Mouse (Mus musculus) testis, adult 2 months (tissue): Measurements from ENCODE around the gene Higd2a.

Experiments
- CTCF ChIP-seq: fragments of 200-500 bp; IDR thresholded peaks from 2 replicates; pipeline ENCODE4 v1.5.1; 2012; ENCODE audit warnings: low read depth, mild to moderate bottlenecking, inconsistent platforms, low read length, moderate library complexity; ENCODE audit not compliant: control insufficient read depth, insufficient read depth, insufficient replicate concordance
- POLR2A ChIP-seq: fragments of 200-500 bp; IDR thresholded peaks from 2 replicates; pipeline ENCODE4 v1.6.1; 2012; ENCODE audit warnings: low read depth, mild to moderate bottlenecking, inconsistent platforms, low read length, moderate library complexity; ENCODE audit not compliant: control insufficient read depth

DNA sequence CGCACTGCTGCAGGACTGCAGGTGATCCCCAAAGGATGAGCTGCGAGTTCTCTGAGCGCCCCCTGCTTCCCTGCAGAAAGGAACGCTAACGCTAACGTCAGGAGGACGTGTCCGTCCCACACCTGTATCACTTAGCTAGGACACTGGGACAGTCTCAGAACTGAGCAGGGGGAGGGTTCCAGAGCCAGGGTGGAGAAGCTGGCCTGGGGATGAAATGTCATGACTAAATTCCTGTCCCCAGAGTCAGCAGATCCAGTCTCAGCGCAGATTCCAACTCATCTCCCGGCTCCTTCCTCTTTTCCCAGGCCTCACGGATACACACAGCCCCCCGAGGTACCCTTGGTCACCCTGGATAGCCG lies 20.6 kb downstream of the Higd2a start:
- TF ChIP-seq POLR2A = no peak
- no peak for TF ChIP-seq CTCF
